In genomic region chrX:11943367-11943766, GRCm38 (mm10) we compare ENCODE assay signal across 13 mouse cellular contexts.
DNase-seq lines count a peak whose midpoint lies in the region; ATAC-seq and TF ChIP-seq lines count a peak whose summit lies in the region.
"Had no signal": no experiment of that assay in that cellular context is flagged by ENCODE, and none has a peak within 500 bp of the region (broad histone marks: within the 10 kb centered on the region; RNA-seq: fewer than 3 reads in every experiment).

No protein-coding gene starts in this region.

- H3K9ac ChIP-seq in heart, postnatal 0 days (replicated peaks; ENCODE audit: low read depth, low read length): no peak overlapping the region
- H3K9ac ChIP-seq: forebrain, embryonic 15.5 days; neural tube, embryonic 12.5 days had no signal

- no peaks in the 10 kb centered on the region for H3K27me3 ChIP-seq in heart, postnatal 0 days (ENCODE audit: control insufficient read depth, insufficient read depth, low read length)
- peaks cover 96% of the 10 kb centered on the region for H3K27me3 ChIP-seq in forebrain, embryonic 10.5 days (ENCODE audit: poor library complexity, severe bottlenecking)
- H3K27me3 ChIP-seq: forebrain, embryonic 15.5 days had no signal

- H3K36me3 ChIP-seq in heart, postnatal 0 days (replicated peaks; ENCODE audit: control insufficient read depth, insufficient read depth, low read length): no peaks in the 10 kb centered on the region
- H3K36me3 ChIP-seq in forebrain, embryonic 10.5 days (replicated peaks): no peaks in the 10 kb centered on the region
- H3K36me3 ChIP-seq: forebrain, embryonic 15.5 days; G1E; neural tube, embryonic 12.5 days had no signal

- peaks cover 4% of the 10 kb centered on the region; the same call in 1 of the 2 replicates for H3K4me1 ChIP-seq in heart, postnatal 0 days (ENCODE audit: control insufficient read depth, insufficient read depth)
- peaks cover 14% of the 10 kb centered on the region for H3K4me1 ChIP-seq in forebrain, embryonic 10.5 days
- H3K4me1 ChIP-seq: forebrain, embryonic 15.5 days; neural tube, embryonic 12.5 days had no signal

- TF ChIP-seq EP300 in heart, postnatal 0 days (IDR thresholded peaks at IDR 0.05; ENCODE audit: low read depth): 0 out of 2 replicates have a peak, but pooled peaks have one; percentile 23

- DNase-seq in urinary bladder, adult 18-20 months (ENCODE audit: low spot score in 2 of 2): peak; percentile 18 to 48
- DNase-seq in urinary bladder, postnatal 25 days (ENCODE audit: low spot score): no peak
- DNase-seq in heart, postnatal 0 days (ENCODE audit: low spot score): peak; percentile 13
- peak; percentile 56 to 68 for DNase-seq in lung, adult 18-20 months
- DNase-seq in urinary bladder, postnatal 36 days (ENCODE audit: low spot score in 2 of 2): peak; percentile 23 to 43
- no peak for DNase-seq in forebrain, embryonic 10.5 days (ENCODE audit: extremely low spot score, low spot score)
- DNase-seq in left cerebral cortex, adult 18-20 months (ENCODE audit: low spot score in 2 of 2): no peak
- DNase-seq: thymus, postnatal 4 days had no signal

- no peak overlapping the region for H3K4me2 ChIP-seq in heart, postnatal 0 days (ENCODE audit: low read depth, low read length)
- H3K4me2 ChIP-seq: forebrain, embryonic 15.5 days; neural tube, embryonic 12.5 days had no signal

- 31% methylated on average over 10 of the region's 10 CpGs for WGBS in heart, postnatal 0 days
- WGBS in forebrain, embryonic 10.5 days: 77% methylated on average over 10 of the region's 10 CpGs

- H3K4me3 ChIP-seq in heart, postnatal 0 days (ENCODE audit: low read depth, low read length): no peak overlapping the region
- no peak overlapping the region for H3K4me3 ChIP-seq in forebrain, embryonic 10.5 days
- H3K4me3 ChIP-seq: forebrain, embryonic 15.5 days; neural tube, embryonic 12.5 days had no signal

- H3K9me3 ChIP-seq in heart, postnatal 0 days (replicated peaks; ENCODE audit: control insufficient read depth, low read length): no peaks in the 10 kb centered on the region
- no peaks in the 10 kb centered on the region for H3K9me3 ChIP-seq in forebrain, embryonic 10.5 days
- H3K9me3 ChIP-seq: forebrain, embryonic 15.5 days; G1E; neural tube, embryonic 12.5 days had no signal

- no peak for TF ChIP-seq CTCF in heart, postnatal 0 days (IDR thresholded peaks at IDR 0.05; ENCODE audit: low read depth)

- peak; percentile 51; the same call in 1 of the 2 replicates for ATAC-seq in heart, postnatal 0 days (ENCODE audit: insufficient read depth, low read depth)
- ATAC-seq in erythroblast, adult 5-6 weeks (replicated peaks; ENCODE audit: low FRiP score, poor library complexity, severe bottlenecking): no peak
- ATAC-seq: forebrain, embryonic 15.5 days had no signal

- H3K27ac ChIP-seq in heart, postnatal 0 days (ENCODE audit: low read depth): no peak overlapping the region
- no peak overlapping the region for H3K27ac ChIP-seq in forebrain, embryonic 10.5 days
- H3K27ac ChIP-seq: forebrain, embryonic 15.5 days; kidney, postnatal 0 days; neural tube, embryonic 12.5 days had no signal

Comparison
In these comparisons a context has a peak if more than half of its experiments do, and no peak if none do; other contexts are left out.
1. DNase-seq: peak in urinary bladder, adult 18-20 months (2 of 2), heart, postnatal 0 days (single experiment), lung, adult 18-20 months (2 of 2) and urinary bladder, postnatal 36 days (2 of 2); none in urinary bladder, postnatal 25 days (single experiment), forebrain, embryonic 10.5 days (single experiment) and left cerebral cortex, adult 18-20 months (0 of 2).